Mouse (Mus musculus) stomach, postnatal 0 days (tissue): ENCODE results near the gene Rxra.

Source experiments
- CTCF ChIP-seq: IDR thresholded peaks from 2 replicates; pipeline ENCODE4 v1.5.1; 2016; ENCODE audit warnings: antibody characterized with exemption, low read depth, mild to moderate bottlenecking, moderate library complexity
- EP300 ChIP-seq: optimal IDR thresholded peaks from 2 replicates; pipeline ENCODE3; 2016; ENCODE audit warnings: antibody characterized with exemption

GRCm38 (mm10) chr2:27807684-27808083, 131.4 kb downstream of the Rxra start:
- no peak for TF ChIP-seq CTCF
- TF ChIP-seq EP300 = no peak
